Mouse (Mus musculus): ENCODE data around the gene Epn3. TPM values are rescaled to one million over a fixed set of nuclear protein-coding genes. Genes with fewer than 3 reads are reported as not detected.

Gene Epn3
- polyA plus RNA-seq, 1 experiment, result 1.7 TPM

GRCm38 (mm10) chr11:94495415-94495814 is 4.4 kb downstream of the Epn3 start:
- TF ChIP-seq CTCF (IDR thresholded peaks at IDR 0.05; ENCODE audit: control insufficient read depth, insufficient read depth, insufficient replicate concordance, low read depth, low read length), result no peak
- no peak for TF ChIP-seq POLR2A (IDR thresholded peaks at IDR 0.05; ENCODE audit: control insufficient read depth, low read depth, low read length)
- Histone ChIP-seq H3K4me3 (ENCODE audit: control insufficient read depth, low read depth, low read length) (no peak overlapping the region), H3K4me1 (ENCODE audit: control insufficient read depth, insufficient read depth, low read length) (peaks cover 17% of the 10 kb centered on the region), H3K36me3 (ENCODE audit: control insufficient read depth, insufficient read depth, low read length) (no peaks in the 10 kb centered on the region), H3K27me3 (ENCODE audit: control insufficient read depth, insufficient read depth, low read length) (no peaks in the 10 kb centered on the region), H3K27ac (ENCODE audit: control insufficient read depth, insufficient read depth, low read depth, low read length) (no peak overlapping the region)

GRCm38 (mm10) chr11:94491749-94492099 is 8.1 kb downstream of the Epn3 start:
- no peaks in the 10 kb centered on the region for H3K36me3 ChIP-seq (ENCODE audit: control insufficient read depth, insufficient read depth, low read length)
- TF ChIP-seq CTCF (IDR thresholded peaks at IDR 0.05; ENCODE audit: control insufficient read depth, insufficient read depth, insufficient replicate concordance, low read depth, low read length), result no peak
- no peak for TF ChIP-seq POLR2A (IDR thresholded peaks at IDR 0.05; ENCODE audit: control insufficient read depth, low read depth, low read length)
- no peaks in the 10 kb centered on the region for H3K27me3 ChIP-seq (ENCODE audit: control insufficient read depth, insufficient read depth, low read length)
- no peak overlapping the region for H3K4me3 ChIP-seq (ENCODE audit: control insufficient read depth, low read depth, low read length)
- H3K27ac ChIP-seq (ENCODE audit: control insufficient read depth, insufficient read depth, low read depth, low read length), result no peak overlapping the region
- H3K4me1 ChIP-seq (ENCODE audit: control insufficient read depth, insufficient read depth, low read length), result peaks cover 6% of the 10 kb centered on the region

- no peak for TF ChIP-seq POLR2A (IDR thresholded peaks at IDR 0.05; ENCODE audit: control insufficient read depth, low read depth, low read length)
- TF ChIP-seq CTCF (IDR thresholded peaks at IDR 0.05; ENCODE audit: control insufficient read depth, insufficient read depth, insufficient replicate concordance, low read depth, low read length), result no peak
- Histone ChIP-seq H3K4me1 (ENCODE audit: control insufficient read depth, insufficient read depth, low read length) (peaks cover 7% of the 10 kb centered on the region), H3K27me3 (ENCODE audit: control insufficient read depth, insufficient read depth, low read length) (no peaks in the 10 kb centered on the region), H3K4me3 (ENCODE audit: control insufficient read depth, low read depth, low read length) (peak overlapping the region; percentile 50), H3K36me3 (ENCODE audit: control insufficient read depth, insufficient read depth, low read length) (no peaks in the 10 kb centered on the region), H3K27ac (ENCODE audit: control insufficient read depth, insufficient read depth, low read depth, low read length) (no peak overlapping the region)
Measured at GRCm38 (mm10) chr11:94491035-94491748, 8.6 kb downstream of the Epn3 start.

GRCm38 (mm10) chr11:94489745-94490144 is 10.0 kb downstream of the Epn3 start:
- no peak overlapping the region for H3K27ac ChIP-seq (ENCODE audit: control insufficient read depth, insufficient read depth, low read depth, low read length)
- no peak overlapping the region for H3K4me3 ChIP-seq (ENCODE audit: control insufficient read depth, low read depth, low read length)
- H3K27me3 ChIP-seq (ENCODE audit: control insufficient read depth, insufficient read depth, low read length), result no peaks in the 10 kb centered on the region
- TF ChIP-seq POLR2A (IDR thresholded peaks at IDR 0.05; ENCODE audit: control insufficient read depth, low read depth, low read length) (no peak), CTCF (IDR thresholded peaks at IDR 0.05; ENCODE audit: control insufficient read depth, insufficient read depth, insufficient replicate concordance, low read depth, low read length) (no peak)
- H3K36me3 ChIP-seq (ENCODE audit: control insufficient read depth, insufficient read depth, low read length), result no peaks in the 10 kb centered on the region
- H3K4me1 ChIP-seq (ENCODE audit: control insufficient read depth, insufficient read depth, low read length), result peaks cover 11% of the 10 kb centered on the region

- Histone ChIP-seq H3K4me3 (ENCODE audit: control insufficient read depth, low read depth, low read length) (no peak overlapping the region), H3K27me3 (ENCODE audit: control insufficient read depth, insufficient read depth, low read length) (no peaks in the 10 kb centered on the region), H3K4me1 (ENCODE audit: control insufficient read depth, insufficient read depth, low read length) (peaks cover 11% of the 10 kb centered on the region), H3K27ac (ENCODE audit: control insufficient read depth, insufficient read depth, low read depth, low read length) (no peak overlapping the region), H3K36me3 (ENCODE audit: control insufficient read depth, insufficient read depth, low read length) (no peaks in the 10 kb centered on the region)
- TF ChIP-seq CTCF (IDR thresholded peaks at IDR 0.05; ENCODE audit: control insufficient read depth, insufficient read depth, insufficient replicate concordance, low read depth, low read length) (no peak), POLR2A (IDR thresholded peaks at IDR 0.05; ENCODE audit: control insufficient read depth, low read depth, low read length) (no peak)
Measured at GRCm38 (mm10) chr11:94488767-94489533, 10.8 kb downstream of the Epn3 start.

- H3K4me1 ChIP-seq (ENCODE audit: control insufficient read depth, insufficient read depth, low read length), result peaks cover 8% of the 10 kb centered on the region
- H3K36me3 ChIP-seq (ENCODE audit: control insufficient read depth, insufficient read depth, low read length), result no peaks in the 10 kb centered on the region
- peak within 1 kb of the TSS; percentile 5; the same call in 1 of the 2 replicates for H3K27ac ChIP-seq (ENCODE audit: control insufficient read depth, insufficient read depth, low read depth, low read length)
- H3K27me3 ChIP-seq (ENCODE audit: control insufficient read depth, insufficient read depth, low read length), result no peaks in the 10 kb centered on the region
- TF ChIP-seq CTCF (IDR thresholded peaks at IDR 0.05; ENCODE audit: control insufficient read depth, insufficient read depth, insufficient replicate concordance, low read depth, low read length), result peak; percentile 91
- TF ChIP-seq POLR2A (IDR thresholded peaks at IDR 0.05; ENCODE audit: control insufficient read depth, low read depth, low read length), result peak; percentile 45; the same call in 1 of the 2 replicates
- peak within 1 kb of the TSS; percentile 80 for H3K4me3 ChIP-seq (ENCODE audit: control insufficient read depth, low read depth, low read length)
Measured at GRCm38 (mm10) chr11:94486001-94486400, 13.8 kb downstream of the Epn3 start, which contains the start of gene Spata20. Spata20 (minus strand) TSS chr11:94486179.

GRCm38 (mm10) chr11:94485223-94485622 is 14.6 kb downstream of the Epn3 start:
- Histone ChIP-seq H3K4me3 (ENCODE audit: control insufficient read depth, low read depth, low read length) (peak overlapping the region; percentile 80), H3K4me1 (ENCODE audit: control insufficient read depth, insufficient read depth, low read length) (peaks cover 5% of the 10 kb centered on the region), H3K27ac (ENCODE audit: control insufficient read depth, insufficient read depth, low read depth, low read length) (peak overlapping the region; percentile 5; the same call in 1 of the 2 replicates), H3K36me3 (ENCODE audit: control insufficient read depth, insufficient read depth, low read length) (no peaks in the 10 kb centered on the region), H3K27me3 (ENCODE audit: control insufficient read depth, insufficient read depth, low read length) (no peaks in the 10 kb centered on the region)
- TF ChIP-seq CTCF (IDR thresholded peaks at IDR 0.05; ENCODE audit: control insufficient read depth, insufficient read depth, insufficient replicate concordance, low read depth, low read length) (no peak), POLR2A (IDR thresholded peaks at IDR 0.05; ENCODE audit: control insufficient read depth, low read depth, low read length) (peak; percentile 62; the same call in 1 of the 2 replicates)
